Mouse (Mus musculus) thymus, adult 2 months (tissue): ENCODE measurements around the gene Clmp. TPM values are rescaled to one million over a fixed set of nuclear protein-coding genes. Genes with fewer than 3 reads are reported as not detected.
"Not testable (repeated sequence)": the region's sequence is repeated elsewhere in the genome, so short reads cannot be mapped to it uniquely, and the experiment has no call there.

ENCODE experiments used
- DNase-seq: peaks from one replicate; pipeline ENCODE4 v3.0.0; 2021
- H3K27ac ChIP-seq: fragments of 200-500 bp; 2 replicates; pipeline ENCODE4 v1.5.1; 2012; ENCODE audit warnings: low read length, control low read depth; ENCODE audit not compliant: control insufficient read depth, insufficient read depth
- H3K27me3 ChIP-seq: fragments of 200-500 bp; 2 replicates; pipeline ENCODE4 v1.6.1; 2012; ENCODE audit warnings: mild to moderate bottlenecking, low read length, moderate library complexity, mixed read lengths; ENCODE audit not compliant: control insufficient read depth, insufficient read depth
- H3K36me3 ChIP-seq: fragments of 200-500 bp; 2 replicates; pipeline ENCODE4 v1.6.1; 2012; ENCODE audit warnings: mild to moderate bottlenecking, low read length, moderate library complexity; ENCODE audit not compliant: control insufficient read depth, insufficient read depth
- H3K4me1 ChIP-seq: fragments of 200-500 bp; replicated peaks from 2 replicates; pipeline ENCODE4 v1.6.1; 2012; ENCODE audit warnings: low read length; ENCODE audit not compliant: control insufficient read depth, insufficient read depth
- H3K4me3 ChIP-seq: fragments of 200-500 bp; 2 replicates; pipeline ENCODE4 v1.5.1; 2012; ENCODE audit warnings: mild to moderate bottlenecking, low read length, control low read depth, moderate library complexity; ENCODE audit not compliant: control insufficient read depth, insufficient read depth
- CTCF ChIP-seq: fragments of 200-500 bp; IDR thresholded peaks from 2 replicates; pipeline ENCODE4 v1.5.1; 2012; ENCODE audit warnings: mild to moderate bottlenecking, control low read depth, low read length, moderate library complexity, borderline replicate concordance; ENCODE audit not compliant: control insufficient read depth, poor library complexity, insufficient read depth; ENCODE audit errors: extremely low read depth
- POLR2A ChIP-seq: fragments of 200-500 bp; IDR thresholded peaks from 2 replicates; pipeline ENCODE4 v1.6.1; 2012; ENCODE audit warnings: mild to moderate bottlenecking, low read length, control low read depth, moderate library complexity; ENCODE audit not compliant: control insufficient read depth, poor library complexity, insufficient read depth; ENCODE audit errors: extremely low read depth
- WGBS: fragments of 180-500 bp; shearing (Covaris S2); methylation state at CpG from one replicate; pipeline ENCODE4 v1.1.7; 2018; 5-methylcytosine and 5-hydroxymethylcytosine counted together
- polyA plus RNA-seq: library from polyadenylated mRNA; depleted of rRNA; stranded (reverse); fragments of >200 nt; gene quantifications from 2 replicates; pipeline ENCODE4 v1.2.3, GENCODE M21; 2012

Clmp gene
- polyA plus RNA-seq, 1 experiment = 1.1 TPM

DNA sequence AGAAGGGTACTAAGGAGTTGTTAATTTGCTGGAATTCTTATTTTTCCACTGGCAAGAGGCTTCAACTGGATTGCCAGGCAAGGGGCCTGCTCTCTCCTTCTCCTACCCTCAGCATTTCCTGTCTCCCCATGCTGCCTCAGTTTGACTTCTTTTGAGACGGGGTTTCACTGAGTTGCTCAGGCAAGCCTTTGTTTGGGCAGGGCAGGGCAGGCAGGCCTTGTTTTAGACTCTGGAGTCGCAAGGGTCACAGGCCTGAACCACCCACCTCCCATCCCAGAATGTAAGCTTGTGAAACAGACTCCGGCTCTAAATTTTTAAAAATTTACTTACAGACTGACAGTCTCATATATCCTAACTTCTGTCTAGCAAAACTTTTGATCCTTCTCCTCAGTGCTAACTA, 113.3 kb downstream of the Clmp start:
- Histone ChIP-seq H3K36me3 (peaks cover 14% of the 10 kb centered on the region), H3K27ac (peak overlapping the region; percentile 12; the same call in 1 of the 2 replicates), H3K4me1 (peaks cover 6% of the 10 kb centered on the region; the same call in 1 of the 2 replicates), H3K4me3 (no peak overlapping the region), H3K27me3 (no peaks in the 10 kb centered on the region)
- 76% methylated on average over 3 of the region's 3 CpGs for WGBS
- peak; percentile 22 for DNase-seq
- TF ChIP-seq CTCF = no peak
- no peak for TF ChIP-seq POLR2A

DNA sequence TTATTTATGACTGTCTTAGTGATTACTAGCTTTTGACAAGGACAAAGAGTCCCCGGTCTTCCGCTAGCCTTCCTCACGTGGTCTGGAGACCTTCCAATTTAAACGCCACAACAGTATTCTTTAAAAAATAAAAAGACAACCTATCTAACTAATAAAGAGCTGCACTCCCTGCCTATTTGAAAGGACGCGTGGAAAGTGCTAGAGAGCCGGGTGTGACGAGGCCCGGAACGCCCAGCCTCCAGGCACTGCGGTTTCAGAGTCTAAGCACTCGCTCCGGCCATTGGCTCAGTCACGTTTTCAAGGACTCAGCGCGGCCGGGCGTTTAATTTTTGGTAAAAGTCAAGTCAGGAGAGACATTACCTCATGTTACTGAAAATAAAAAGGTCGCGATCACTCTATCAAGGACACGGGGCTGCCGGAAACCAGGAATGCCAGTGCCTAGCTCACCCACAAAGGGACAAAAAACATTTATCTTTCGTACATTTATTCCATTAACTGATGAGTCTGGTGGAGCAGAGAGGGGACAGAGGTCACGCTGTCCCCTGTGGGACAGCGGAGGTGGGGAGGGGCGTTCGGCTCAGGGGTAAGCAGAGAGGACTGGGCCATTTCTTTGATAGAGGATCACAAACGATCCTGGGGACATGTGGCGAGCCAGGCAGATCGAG, 114.2 kb downstream of the Clmp start:
- H3K27me3 ChIP-seq = no peaks in the 10 kb centered on the region
- H3K4me1 ChIP-seq = peaks cover 6% of the 10 kb centered on the region; the same call in 1 of the 2 replicates
- TF ChIP-seq CTCF (no peak), POLR2A (peak; percentile 15; the same call in 1 of the 2 replicates)
- WGBS = under 1% methylated on average over 30 of the region's 30 CpGs
- peaks cover 22% of the 10 kb centered on the region for H3K36me3 ChIP-seq
- peak; percentile 57 for DNase-seq
- peak overlapping the region; percentile 97 for H3K27ac ChIP-seq
- H3K4me3 ChIP-seq = peak overlapping the region; percentile 77

DNA sequence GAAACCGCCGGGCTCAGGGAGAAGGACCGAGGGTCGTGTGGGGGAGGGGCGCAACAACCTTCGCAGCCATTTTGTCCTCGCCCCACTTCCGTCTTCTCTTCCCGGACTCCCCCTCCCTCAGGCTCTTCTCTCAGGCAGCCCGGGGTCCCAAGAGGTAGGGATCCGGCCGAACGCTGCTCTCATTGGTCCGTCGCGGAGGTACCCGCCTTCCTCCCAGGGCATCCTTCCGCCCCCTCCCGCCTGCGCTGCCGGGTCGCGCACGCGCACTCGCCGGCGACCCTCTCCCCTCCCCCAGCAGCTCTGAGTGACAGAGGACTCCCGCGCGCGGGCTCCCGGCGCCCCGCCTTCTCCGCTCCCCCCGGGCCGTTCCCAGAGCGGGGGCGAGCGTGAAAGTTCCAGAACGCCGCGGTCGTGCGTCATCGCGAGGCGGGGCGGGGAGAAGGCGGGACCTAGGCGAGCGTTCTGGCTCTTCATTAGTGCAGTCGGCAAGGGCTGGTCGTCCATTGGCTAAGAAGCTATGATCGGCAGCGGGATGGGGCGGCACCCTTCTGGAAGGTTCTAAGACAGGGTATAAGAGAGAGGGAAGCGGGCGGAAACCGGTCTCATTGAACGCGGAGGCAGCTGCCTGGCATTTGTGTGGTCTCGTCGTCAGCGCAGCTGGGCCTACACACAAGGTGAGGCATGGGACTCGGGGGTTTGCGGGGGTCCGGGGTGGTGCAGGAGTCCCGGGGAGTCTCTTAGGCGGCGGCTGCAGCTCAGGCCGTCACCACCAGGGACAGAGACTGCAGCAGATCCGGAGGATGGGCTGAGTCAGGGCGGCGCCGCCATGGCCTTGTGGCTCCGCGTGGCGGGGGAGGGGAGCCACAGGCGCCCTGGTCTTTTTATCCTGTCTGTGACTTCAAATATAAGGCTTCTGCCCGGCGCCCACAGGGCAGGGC, 115.2 kb downstream of the Clmp start, which contains the start of gene Hspa8:
TSS of gene Hspa8 (plus strand) at position 310 of the 938 bp plus-strand sequence.
- peak; percentile 54 for TF ChIP-seq CTCF
- peak; percentile 99 for TF ChIP-seq POLR2A
- no peaks in the 10 kb centered on the region for H3K27me3 ChIP-seq
- peak; percentile 100 for DNase-seq
- under 1% methylated on average over 83 of the region's 83 CpGs for WGBS
- H3K36me3 ChIP-seq = peaks cover 31% of the 10 kb centered on the region
- H3K27ac ChIP-seq = peak within 1 kb of the TSS; percentile 97
- peaks cover 6% of the 10 kb centered on the region; the same call in 1 of the 2 replicates for H3K4me1 ChIP-seq
- H3K4me3 ChIP-seq = peak within 1 kb of the TSS; percentile 91

DNA sequence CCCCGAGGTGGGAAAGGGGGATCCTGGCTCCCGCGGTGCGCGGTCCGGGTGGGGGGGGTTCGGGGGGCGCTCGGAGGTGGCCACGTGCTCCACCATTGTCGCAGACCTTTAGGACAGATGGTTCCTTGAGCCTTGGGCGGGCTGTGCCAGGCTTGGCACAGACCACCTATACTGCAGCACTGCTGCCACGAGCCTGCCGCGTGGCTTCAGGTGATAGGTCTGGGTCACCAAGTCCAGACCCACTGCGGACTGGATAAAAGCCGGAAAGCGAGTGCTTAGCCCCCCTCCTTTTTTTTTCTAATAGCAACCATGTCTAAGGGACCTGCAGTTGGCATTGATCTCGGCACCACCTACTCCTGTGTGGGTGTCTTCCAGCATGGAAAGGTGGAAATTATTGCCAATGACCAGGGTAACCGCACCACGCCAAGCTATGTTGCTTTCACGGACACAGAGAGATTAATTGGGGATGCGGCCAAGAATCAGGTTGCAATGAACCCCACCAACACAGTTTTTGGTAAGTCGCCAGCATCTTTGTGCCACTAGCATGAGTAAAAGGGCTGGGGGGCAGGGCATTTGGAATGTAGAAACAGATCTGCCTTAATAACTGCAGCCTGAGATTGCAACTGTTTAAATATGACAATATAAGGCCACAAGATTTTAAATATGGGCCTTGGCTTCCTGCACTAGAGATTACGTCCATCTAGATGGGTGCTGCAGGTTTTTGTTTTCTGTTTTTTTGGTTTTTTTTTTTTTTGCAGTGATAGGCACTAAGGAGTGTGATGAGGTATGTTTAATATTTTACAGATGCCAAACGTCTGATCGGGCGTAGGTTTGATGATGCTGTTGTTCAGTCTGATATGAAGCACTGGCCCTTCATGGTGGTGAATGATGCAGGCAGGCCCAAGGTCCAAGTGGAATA, 116.1 kb downstream of the Clmp start:
- under 1% methylated on average over 28 of the region's 28 CpGs for WGBS
- H3K4me3 ChIP-seq = peak overlapping the region; percentile 91
- H3K4me1 ChIP-seq, H3K27me3 ChIP-seq: not testable (repeated sequence)
- peak; percentile 22 for DNase-seq
- peak overlapping the region; percentile 73 for H3K27ac ChIP-seq
- peaks cover 40% of the 10 kb centered on the region for H3K36me3 ChIP-seq

DNA sequence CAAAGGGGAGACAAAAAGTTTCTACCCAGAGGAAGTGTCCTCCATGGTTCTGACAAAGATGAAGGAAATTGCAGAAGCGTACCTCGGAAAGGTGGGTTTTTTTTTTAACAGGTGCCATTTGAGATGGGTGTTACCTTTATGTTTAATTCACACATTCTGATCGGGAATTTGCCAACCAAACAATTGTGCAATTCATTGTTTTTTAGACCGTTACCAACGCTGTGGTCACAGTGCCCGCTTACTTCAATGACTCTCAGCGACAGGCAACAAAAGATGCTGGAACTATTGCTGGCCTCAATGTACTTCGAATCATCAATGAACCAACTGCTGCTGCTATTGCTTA, 116.7 kb downstream of the Clmp start:
- WGBS = 3% methylated on average over 8 of the region's 8 CpGs
- H3K4me1 ChIP-seq, H3K27me3 ChIP-seq, H3K27ac ChIP-seq, DNase-seq: not testable (repeated sequence)
- H3K36me3 ChIP-seq = peaks cover 45% of the 10 kb centered on the region
- peak overlapping the region; percentile 13; the same call in 1 of the 2 replicates for H3K4me3 ChIP-seq

DNA sequence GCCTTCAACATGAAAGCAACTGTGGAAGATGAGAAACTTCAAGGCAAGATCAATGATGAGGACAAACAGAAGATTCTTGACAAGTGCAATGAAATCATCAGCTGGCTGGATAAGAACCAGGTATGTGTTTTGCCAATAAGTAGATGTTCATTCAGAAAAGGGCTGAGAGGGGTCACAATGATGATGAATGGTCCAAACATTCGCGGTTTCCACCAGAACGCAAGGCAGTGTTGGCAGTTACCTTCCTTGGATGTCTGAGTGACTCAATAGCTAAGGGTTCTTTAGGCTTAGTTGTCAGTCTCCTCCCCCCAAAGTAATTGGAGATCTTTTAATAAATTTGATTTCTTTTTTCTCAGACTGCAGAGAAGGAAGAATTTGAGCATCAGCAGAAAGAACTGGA, 118.8 kb downstream of the Clmp start:
- H3K27me3 ChIP-seq, H3K4me1 ChIP-seq, H3K27ac ChIP-seq, H3K4me3 ChIP-seq, DNase-seq: not testable (repeated sequence)
- peaks cover 46% of the 10 kb centered on the region for H3K36me3 ChIP-seq
- WGBS = 92% methylated on average over 3 of the region's 3 CpGs
